Mouse (Mus musculus): ENCODE results near the gene Sbno1. TPM values are rescaled to one million over a fixed set of nuclear protein-coding genes. Genes with fewer than 3 reads are reported as not detected.
"Not testable (repeated sequence)": the region's sequence is repeated elsewhere in the genome, so short reads cannot be mapped to it uniquely, and the experiment has no call there.

Gene Sbno1
- polyA plus RNA-seq, 1 experiment from 2014 or later = 80.8 TPM

GRCm38 (mm10) chr5:124352141-124352920, 73.5 kb downstream of the Sbno1 start:
- Histone ChIP-seq H3K9me3 (ENCODE audit: control insufficient read depth, low read length) (no peaks in the 10 kb centered on the region), H3K4me2 (ENCODE audit: low read depth, low read length) (peak overlapping the region; percentile 92), H3K36me3 (ENCODE audit: control insufficient read depth, insufficient read depth, low read length) (peaks cover 19% of the 10 kb centered on the region), H3K4me1 (replicated peaks; ENCODE audit: control insufficient read depth, insufficient read depth, low read length) (peaks cover 19% of the 10 kb centered on the region), H3K27me3 (ENCODE audit: control insufficient read depth, insufficient read depth, low read depth, low read length) (no peaks in the 10 kb centered on the region), H3K27ac (ENCODE audit: low read length) (peak overlapping the region; percentile 98), H3K4me3 (ENCODE audit: low read length) (peak overlapping the region; percentile 94), H3K9ac (ENCODE audit: low read length) (peak overlapping the region; percentile 99)
- peak; percentile 86 for ATAC-seq (ENCODE audit: low read depth)
- WGBS = under 1% methylated on average over 29 of the region's 30 CpGs

DNA sequence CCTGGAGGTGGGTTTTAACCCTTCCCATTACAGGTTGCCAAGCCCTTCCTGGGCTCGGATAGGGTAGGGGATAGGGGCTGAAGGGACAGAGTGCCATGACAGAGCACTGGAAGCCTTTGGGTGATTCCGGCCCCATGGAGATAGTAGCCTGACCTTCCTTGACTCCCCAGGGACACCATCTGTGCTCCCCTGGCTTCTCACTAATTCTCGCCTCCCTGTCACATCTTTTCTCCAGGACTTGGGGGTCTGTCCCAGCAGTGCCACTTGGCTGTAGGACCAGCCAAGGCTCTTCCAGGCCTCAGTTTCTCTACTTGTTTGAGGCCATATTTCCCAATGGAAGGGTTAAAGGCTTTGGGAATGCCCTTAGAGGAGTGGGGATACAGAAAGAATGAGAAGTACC, 74.2 kb downstream of the Sbno1 start:
- Histone ChIP-seq H3K27me3 (ENCODE audit: control insufficient read depth, insufficient read depth, low read depth, low read length) (no peaks in the 10 kb centered on the region), H3K4me1 (replicated peaks; ENCODE audit: control insufficient read depth, insufficient read depth, low read length) (peaks cover 19% of the 10 kb centered on the region), H3K4me2 (ENCODE audit: low read depth, low read length) (peak overlapping the region; percentile 92), H3K4me3 (ENCODE audit: low read length) (peak overlapping the region; percentile 94), H3K9me3 (ENCODE audit: control insufficient read depth, low read length) (no peaks in the 10 kb centered on the region), H3K27ac (ENCODE audit: low read length) (peak overlapping the region; percentile 98), H3K36me3 (ENCODE audit: control insufficient read depth, insufficient read depth, low read length) (peaks cover 22% of the 10 kb centered on the region), H3K9ac (ENCODE audit: low read length) (peak overlapping the region; percentile 99)
- 0 out of 2 replicates have a peak, but pooled peaks have one; percentile 0 for ATAC-seq (ENCODE audit: low read depth)
- 41% methylated on average over 3 of the region's 3 CpGs for WGBS

DNA sequence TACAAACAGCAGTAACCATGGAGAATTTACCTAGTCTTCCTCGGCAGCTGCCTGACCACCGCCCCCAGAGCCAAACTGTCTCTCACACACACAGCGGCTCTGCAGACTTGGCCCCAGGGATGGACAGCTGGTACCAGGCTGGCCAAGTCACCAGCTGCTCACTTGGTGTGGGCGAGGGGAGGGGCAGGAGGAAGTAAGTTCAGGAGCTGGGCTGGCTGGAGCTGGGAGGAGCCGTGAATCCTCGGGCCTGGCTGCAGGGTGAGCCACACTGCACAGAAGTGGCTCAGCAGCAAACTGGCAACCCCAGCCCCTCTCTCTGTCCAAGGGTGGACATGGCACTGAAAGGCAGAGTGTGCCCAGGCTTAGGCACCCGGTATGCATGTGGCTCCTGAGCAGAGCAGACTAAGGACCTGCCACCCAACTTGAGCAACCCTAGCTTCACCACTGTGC, 74.7 kb downstream of the Sbno1 start:
- peak; percentile 50 for ATAC-seq (ENCODE audit: low read depth)
- peaks cover 19% of the 10 kb centered on the region for H3K4me1 ChIP-seq (replicated peaks; ENCODE audit: control insufficient read depth, insufficient read depth, low read length)
- peak overlapping the region; percentile 98 for H3K27ac ChIP-seq (ENCODE audit: low read length)
- H3K9ac ChIP-seq (ENCODE audit: low read length) = peak overlapping the region; percentile 99
- peak overlapping the region; percentile 92 for H3K4me2 ChIP-seq (ENCODE audit: low read depth, low read length)
- peak overlapping the region; percentile 94 for H3K4me3 ChIP-seq (ENCODE audit: low read length)
- 16% methylated on average over 7 of the region's 7 CpGs for WGBS
- H3K27me3 ChIP-seq (ENCODE audit: control insufficient read depth, insufficient read depth, low read depth, low read length) = no peaks in the 10 kb centered on the region
- H3K9me3 ChIP-seq (ENCODE audit: control insufficient read depth, low read length) = no peaks in the 10 kb centered on the region
- peaks cover 27% of the 10 kb centered on the region for H3K36me3 ChIP-seq (ENCODE audit: control insufficient read depth, insufficient read depth, low read length)

GRCm38 (mm10) chr5:124350350-124350749, 75.5 kb downstream of the Sbno1 start:
- WGBS = 74% methylated on average over 2 of the region's 2 CpGs
- H3K9me3 ChIP-seq (ENCODE audit: control insufficient read depth, low read length) = no peaks in the 10 kb centered on the region
- H3K4me1 ChIP-seq (replicated peaks; ENCODE audit: control insufficient read depth, insufficient read depth, low read length) = peaks cover 19% of the 10 kb centered on the region
- 0 out of 2 replicates have a peak overlapping the region, but pooled peaks have one; percentile 24 for H3K9ac ChIP-seq (ENCODE audit: low read length)
- peaks cover 29% of the 10 kb centered on the region for H3K36me3 ChIP-seq (ENCODE audit: control insufficient read depth, insufficient read depth, low read length)
- peak overlapping the region; percentile 92; the same call in 1 of the 2 replicates for H3K4me2 ChIP-seq (ENCODE audit: low read depth, low read length)
- H3K4me3 ChIP-seq (ENCODE audit: low read length) = no peak overlapping the region
- H3K27me3 ChIP-seq (ENCODE audit: control insufficient read depth, insufficient read depth, low read depth, low read length) = no peaks in the 10 kb centered on the region
- ATAC-seq (ENCODE audit: low read depth) = no peak
- H3K27ac ChIP-seq (ENCODE audit: low read length) = no peak overlapping the region

DNA sequence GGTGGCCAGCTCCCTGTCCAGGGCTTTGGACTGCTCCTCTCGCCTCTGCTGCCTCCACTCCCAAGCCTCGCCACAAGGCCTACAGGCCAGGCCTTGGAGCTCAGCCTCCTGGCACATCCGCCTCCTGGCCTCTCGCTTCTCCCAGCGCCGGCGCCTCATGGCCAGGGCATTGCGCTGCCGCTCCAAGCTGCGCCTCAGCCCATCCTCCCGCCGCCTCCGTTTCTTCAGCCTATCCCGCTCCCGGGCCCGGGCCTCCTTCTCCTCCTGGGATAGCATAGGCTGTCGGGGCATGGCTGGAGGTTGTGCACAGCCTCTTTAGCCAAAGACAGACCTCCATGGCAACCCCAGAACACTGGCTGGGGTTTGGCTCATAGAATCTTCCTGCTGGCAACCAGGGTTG, 76.6 kb downstream of the Sbno1 start:
- no peak overlapping the region for H3K4me2 ChIP-seq (ENCODE audit: low read depth, low read length)
- H3K27me3 ChIP-seq (ENCODE audit: control insufficient read depth, insufficient read depth, low read depth, low read length) = no peaks in the 10 kb centered on the region
- WGBS = 90% methylated on average over 17 of the region's 17 CpGs
- no peak overlapping the region for H3K4me3 ChIP-seq (ENCODE audit: low read length)
- no peak for ATAC-seq (ENCODE audit: low read depth)
- H3K9ac ChIP-seq (ENCODE audit: low read length) = no peak overlapping the region
- H3K27ac ChIP-seq (ENCODE audit: low read length) = no peak overlapping the region
- H3K9me3 ChIP-seq (ENCODE audit: control insufficient read depth, low read length) = no peaks in the 10 kb centered on the region
- peaks cover 35% of the 10 kb centered on the region for H3K36me3 ChIP-seq (ENCODE audit: control insufficient read depth, insufficient read depth, low read length)
- H3K4me1 ChIP-seq (replicated peaks; ENCODE audit: control insufficient read depth, insufficient read depth, low read length) = peaks cover 19% of the 10 kb centered on the region

GRCm38 (mm10) chr5:124342897-124343296, 82.9 kb downstream of the Sbno1 start:
- Histone ChIP-seq H3K9ac (ENCODE audit: low read length) (no peak overlapping the region), H3K27ac (ENCODE audit: low read length) (no peak overlapping the region), H3K36me3 (ENCODE audit: control insufficient read depth, insufficient read depth, low read length) (peaks cover 21% of the 10 kb centered on the region), H3K9me3 (ENCODE audit: control insufficient read depth, low read length) (no peaks in the 10 kb centered on the region), H3K27me3 (ENCODE audit: control insufficient read depth, insufficient read depth, low read depth, low read length) (no peaks in the 10 kb centered on the region), H3K4me2 (ENCODE audit: low read depth, low read length) (no peak overlapping the region), H3K4me3 (ENCODE audit: low read length) (no peak overlapping the region), H3K4me1 (replicated peaks; ENCODE audit: control insufficient read depth, insufficient read depth, low read length) (peaks cover 7% of the 10 kb centered on the region)
- no peak for ATAC-seq (ENCODE audit: low read depth)
- WGBS = 69% methylated on average over 8 of the region's 8 CpGs

- peaks cover 16% of the 10 kb centered on the region for H3K4me1 ChIP-seq (replicated peaks; ENCODE audit: control insufficient read depth, insufficient read depth, low read length)
- H3K4me2 ChIP-seq (ENCODE audit: low read depth, low read length); H3K9me3 ChIP-seq (ENCODE audit: control insufficient read depth, low read length); H3K9ac ChIP-seq (ENCODE audit: low read length); H3K4me3 ChIP-seq (ENCODE audit: low read length); H3K27me3 ChIP-seq (ENCODE audit: control insufficient read depth, insufficient read depth, low read depth, low read length); H3K27ac ChIP-seq (ENCODE audit: low read length): not testable (repeated sequence)
- peak; percentile 18; the same call in 1 of the 2 replicates for ATAC-seq (ENCODE audit: low read depth)
- WGBS = 63% methylated on average over 6 of the region's 6 CpGs
- H3K36me3 ChIP-seq (ENCODE audit: control insufficient read depth, insufficient read depth, low read length) = peaks cover 19% of the 10 kb centered on the region
Observed at GRCm38 (mm10) chr5:124341753-124342339, 84.0 kb downstream of the Sbno1 start.

DNA sequence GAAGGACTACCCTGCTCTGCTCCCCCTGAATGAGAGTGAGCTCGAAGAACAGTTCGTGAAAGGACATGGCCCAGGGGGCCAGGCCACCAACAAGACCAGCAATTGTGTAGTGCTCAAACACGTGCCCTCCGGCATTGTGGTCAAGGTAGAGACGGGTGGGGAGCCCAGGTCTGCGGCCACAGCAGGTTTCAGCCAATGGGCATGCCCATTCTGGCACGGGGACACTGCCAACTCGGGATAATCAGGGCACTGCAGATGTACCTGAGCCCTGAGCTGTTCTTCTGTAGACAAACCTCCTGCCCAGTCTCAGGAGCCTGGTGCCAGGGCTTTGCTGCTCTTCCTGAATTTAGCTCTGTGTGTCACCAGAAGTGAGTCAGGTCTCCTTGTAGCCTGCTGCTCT, 87.0 kb downstream of the Sbno1 start:
- no peak overlapping the region for H3K4me2 ChIP-seq (ENCODE audit: low read depth, low read length)
- no peaks in the 10 kb centered on the region for H3K27me3 ChIP-seq (ENCODE audit: control insufficient read depth, insufficient read depth, low read depth, low read length)
- no peak overlapping the region for H3K27ac ChIP-seq (ENCODE audit: low read length)
- no peak overlapping the region for H3K9ac ChIP-seq (ENCODE audit: low read length)
- no peak for ATAC-seq (ENCODE audit: low read depth)
- H3K4me3 ChIP-seq (ENCODE audit: low read length) = no peak overlapping the region
- peaks cover 24% of the 10 kb centered on the region for H3K4me1 ChIP-seq (replicated peaks; ENCODE audit: control insufficient read depth, insufficient read depth, low read length)
- WGBS = 88% methylated on average over 8 of the region's 8 CpGs
- 0 out of 2 replicates have a peak, but pooled peaks cover 2% of the 10 kb centered on the region for H3K36me3 ChIP-seq (ENCODE audit: control insufficient read depth, insufficient read depth, low read length)
- no peaks in the 10 kb centered on the region for H3K9me3 ChIP-seq (ENCODE audit: control insufficient read depth, low read length)

DNA sequence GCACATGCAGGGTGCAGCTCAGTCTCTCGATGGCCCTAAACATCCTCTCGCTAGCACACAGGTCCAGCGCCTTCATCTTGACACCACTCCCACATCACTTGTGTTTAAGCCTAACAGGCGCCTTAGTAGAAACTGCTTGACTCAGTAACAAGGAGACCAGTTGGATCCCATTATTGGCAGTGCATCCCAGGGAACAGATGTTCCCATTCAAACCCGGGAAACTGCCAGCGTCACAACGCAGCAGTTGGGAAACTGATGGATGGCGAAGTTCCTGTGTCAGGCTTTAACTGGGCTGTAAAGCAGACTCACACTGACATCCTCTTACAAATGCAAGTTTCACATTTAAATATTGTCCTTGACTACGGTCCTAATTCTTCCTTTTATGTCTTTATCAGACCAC, 87.9 kb downstream of the Sbno1 start:
- H3K27ac ChIP-seq (ENCODE audit: low read length) = peak overlapping the region; percentile 19; the same call in 1 of the 2 replicates
- H3K4me3 ChIP-seq (ENCODE audit: low read length) = no peak overlapping the region
- no peaks in the 10 kb centered on the region for H3K9me3 ChIP-seq (ENCODE audit: control insufficient read depth, low read length)
- ATAC-seq (ENCODE audit: low read depth) = peak; percentile 73
- H3K4me2 ChIP-seq (ENCODE audit: low read depth, low read length) = 0 out of 2 replicates have a peak overlapping the region, but pooled peaks have one; percentile 17
- H3K4me1 ChIP-seq (replicated peaks; ENCODE audit: control insufficient read depth, insufficient read depth, low read length) = peaks cover 24% of the 10 kb centered on the region
- WGBS = 36% methylated on average over 9 of the region's 9 CpGs
- no peaks in the 10 kb centered on the region for H3K27me3 ChIP-seq (ENCODE audit: control insufficient read depth, insufficient read depth, low read depth, low read length)
- 0 out of 2 replicates have a peak, but pooled peaks cover 2% of the 10 kb centered on the region for H3K36me3 ChIP-seq (ENCODE audit: control insufficient read depth, insufficient read depth, low read length)
- H3K9ac ChIP-seq (ENCODE audit: low read length) = peak overlapping the region; percentile 28; the same call in 1 of the 2 replicates

Data from lung, embryonic 16.5 days (tissue).